Mouse (Mus musculus) kidney, embryonic 16.5 days (tissue): ENCODE data around the gene Mef2d. TPM values are rescaled to one million over a fixed set of nuclear protein-coding genes. Genes with fewer than 3 reads are reported as not detected.

ENCODE experiments used
- ATAC-seq: fragments of 200-750 bp; cut with Nextera tagmentation; 2 replicates; pipeline ENCODE4 v1.8.0; 2017; ENCODE audit warnings: moderate TSS enrichment; ENCODE audit not compliant: low FRiP score, low TSS enrichment
- H3K27ac ChIP-seq: fragments of 300-500 bp; sonication (generic); 2 replicates; pipeline ENCODE4 v1.5.1; 2014; ENCODE audit warnings: low read length
- H3K27me3 ChIP-seq: fragments of 300-500 bp; sonication (generic); 2 replicates; pipeline ENCODE4 v1.6.1; 2014; ENCODE audit warnings: low read length, control low read depth, mixed read lengths; ENCODE audit not compliant: insufficient read depth
- H3K36me3 ChIP-seq: fragments of 300-500 bp; sonication (generic); 2 replicates; pipeline ENCODE4 v1.6.1; 2014; ENCODE audit warnings: low read length, control low read depth, mixed read lengths; ENCODE audit not compliant: insufficient read depth
- H3K4me1 ChIP-seq: fragments of 300-500 bp; sonication (generic); 2 replicates; pipeline ENCODE4 v1.6.1; 2014; ENCODE audit warnings: low read length, control low read depth, mixed read lengths; ENCODE audit not compliant: insufficient read depth
- H3K4me2 ChIP-seq: fragments of 300-500 bp; sonication (generic); replicated peaks from 2 replicates; pipeline ENCODE4 v1.6.1; 2014; ENCODE audit warnings: low read depth, low read length
- H3K4me3 ChIP-seq: fragments of 300-500 bp; sonication (generic); 2 replicates; pipeline ENCODE4 v1.5.1; 2014; ENCODE audit warnings: mild to moderate bottlenecking, low read length
- H3K9ac ChIP-seq: fragments of 300-500 bp; sonication (generic); replicated peaks from 2 replicates; pipeline ENCODE4 v1.6.1; 2014; ENCODE audit warnings: low read length
- H3K9me3 ChIP-seq: fragments of 300-500 bp; sonication (generic); 2 replicates; pipeline ENCODE4 v1.6.1; 2016; ENCODE audit warnings: low read length, control low read depth
- WGBS: fragments of 180-500 bp; shearing (Covaris S2); extraction: QIAGEN DNeasy Blood & Tissue Kit; methylation state at CpG from one replicate; pipeline ENCODE4 v1.1.7; 2014; 5-methylcytosine and 5-hydroxymethylcytosine counted together
- polyA plus RNA-seq: library from polyadenylated mRNA; unstranded; fragments of >200 nt; fragmentation: Nextera tagmentation; extraction: Ambion mirVana; gene quantifications from 2 replicates; pipeline ENCODE4 v1.2.1, GENCODE M21; 2015

Mef2d gene
- 16.9 and 20.2 TPM in 2 replicates for polyA plus RNA-seq

- peak within 1 kb of the TSS; percentile 86 for H3K4me3 ChIP-seq
- H3K27ac ChIP-seq: peak within 1 kb of the TSS; percentile 97
- no peaks in the 10 kb centered on the region for H3K27me3 ChIP-seq
- peak; percentile 86 for ATAC-seq
- H3K9ac ChIP-seq: peak within 1 kb of the TSS; percentile 77
- H3K9me3 ChIP-seq: no peaks in the 10 kb centered on the region
- H3K4me2 ChIP-seq: peak within 1 kb of the TSS; percentile 76
- peaks cover 68% of the 10 kb centered on the region for H3K4me1 ChIP-seq
- WGBS: under 1% methylated on average over 51 of the region's 52 CpGs
- H3K36me3 ChIP-seq: no peaks in the 10 kb centered on the region
Observed at GRCm38 (mm10) chr3:88141787-88142523, at the start of gene Mef2d. Gene Mef2d, plus strand, starts transcription at chr3:88142372.

DNA sequence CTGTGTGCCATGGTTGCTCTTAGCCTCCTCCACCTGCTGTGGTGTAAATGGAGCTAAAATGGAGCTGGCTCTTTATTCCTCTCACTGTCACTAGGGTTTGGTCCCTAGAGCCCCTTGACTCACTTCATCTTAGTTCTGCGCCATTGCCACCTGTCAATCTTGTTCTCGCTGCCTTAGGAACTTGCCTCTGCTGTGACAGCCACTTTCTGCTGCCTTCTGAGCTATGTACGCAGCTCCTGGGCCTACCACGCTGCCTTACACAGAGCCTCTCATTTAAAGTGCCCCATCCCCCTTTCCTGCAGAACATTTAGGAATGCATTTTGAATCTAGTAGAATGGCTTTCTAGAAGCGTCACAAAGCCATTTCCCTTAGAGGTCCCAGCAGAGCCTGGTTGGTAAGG lies 48.0 kb upstream of the Mef2d start:
- H3K4me3 ChIP-seq: no peak overlapping the region
- no peak overlapping the region for H3K9ac ChIP-seq
- no peaks in the 10 kb centered on the region for H3K9me3 ChIP-seq
- 92% methylated on average over 5 of the region's 5 CpGs for WGBS
- peaks cover 77% of the 10 kb centered on the region for H3K36me3 ChIP-seq
- no peak for ATAC-seq
- no peak overlapping the region for H3K27ac ChIP-seq
- no peaks in the 10 kb centered on the region for H3K27me3 ChIP-seq
- no peak overlapping the region for H3K4me2 ChIP-seq
- no peaks in the 10 kb centered on the region for H3K4me1 ChIP-seq

DNA sequence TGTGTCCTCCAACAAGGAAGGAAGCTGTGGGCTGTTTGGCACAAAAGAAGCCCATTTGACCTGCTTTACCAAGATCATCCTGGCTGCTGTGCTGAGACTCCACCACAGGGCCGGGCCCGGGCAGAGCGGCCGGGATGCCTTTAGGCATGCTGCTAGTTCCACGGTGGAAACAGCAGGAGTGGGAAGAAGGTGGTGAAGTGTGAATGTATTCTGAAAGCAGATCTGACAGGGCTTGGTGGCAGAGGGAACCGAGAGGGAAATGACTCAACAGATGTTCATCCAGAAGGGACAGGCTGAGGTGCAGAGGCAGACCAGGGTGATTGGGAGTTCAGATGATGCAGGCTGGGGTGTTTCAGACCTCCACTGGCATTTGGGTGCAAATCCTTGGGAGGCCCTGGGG lies 44.5 kb upstream of the Mef2d start:
- Histone ChIP-seq H3K36me3 (peaks cover 68% of the 10 kb centered on the region), H3K27ac (no peak overlapping the region), H3K9me3 (no peaks in the 10 kb centered on the region), H3K4me2 (no peak overlapping the region), H3K4me3 (no peak overlapping the region), H3K4me1 (no peaks in the 10 kb centered on the region), H3K27me3 (no peaks in the 10 kb centered on the region), H3K9ac (no peak overlapping the region)
- no peak for ATAC-seq
- 89% methylated on average over 6 of the region's 6 CpGs for WGBS

DNA sequence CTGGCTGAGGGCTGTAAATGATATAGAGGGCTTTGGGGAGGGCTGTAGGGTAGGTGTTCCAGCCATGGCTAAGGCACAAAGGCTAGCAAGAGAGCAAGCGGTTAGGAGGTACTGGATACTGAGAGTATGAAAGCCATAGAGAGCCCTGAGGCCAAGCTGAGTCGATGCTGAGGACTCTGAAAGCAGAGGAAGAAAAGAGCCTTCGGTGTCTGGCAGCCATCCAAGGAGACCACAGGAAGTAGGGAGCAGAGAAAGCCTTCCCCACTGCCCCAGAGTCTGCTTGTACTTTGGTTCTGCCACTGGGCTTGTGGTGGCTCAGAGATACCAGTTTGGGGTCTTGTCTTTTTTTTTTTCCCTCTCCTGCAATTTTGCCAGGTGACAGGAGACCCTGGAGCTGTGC lies 41.9 kb upstream of the Mef2d start:
- Histone ChIP-seq H3K9me3 (no peaks in the 10 kb centered on the region), H3K4me2 (no peak overlapping the region), H3K4me1 (no peaks in the 10 kb centered on the region), H3K36me3 (peaks cover 59% of the 10 kb centered on the region), H3K27me3 (no peaks in the 10 kb centered on the region), H3K4me3 (no peak overlapping the region), H3K27ac (no peak overlapping the region), H3K9ac (no peak overlapping the region)
- ATAC-seq: no peak
- 74% methylated on average over 3 of the region's 3 CpGs for WGBS

GRCm38 (mm10) chr3:88101736-88102135 lies 40.4 kb upstream of the Mef2d start:
- ATAC-seq: no peak
- Histone ChIP-seq H3K4me1 (no peaks in the 10 kb centered on the region), H3K27ac (no peak overlapping the region), H3K4me2 (no peak overlapping the region), H3K9me3 (no peaks in the 10 kb centered on the region), H3K9ac (no peak overlapping the region), H3K27me3 (no peaks in the 10 kb centered on the region), H3K36me3 (peaks cover 60% of the 10 kb centered on the region), H3K4me3 (no peak overlapping the region)
- WGBS: 93% methylated on average over 7 of the region's 7 CpGs

DNA sequence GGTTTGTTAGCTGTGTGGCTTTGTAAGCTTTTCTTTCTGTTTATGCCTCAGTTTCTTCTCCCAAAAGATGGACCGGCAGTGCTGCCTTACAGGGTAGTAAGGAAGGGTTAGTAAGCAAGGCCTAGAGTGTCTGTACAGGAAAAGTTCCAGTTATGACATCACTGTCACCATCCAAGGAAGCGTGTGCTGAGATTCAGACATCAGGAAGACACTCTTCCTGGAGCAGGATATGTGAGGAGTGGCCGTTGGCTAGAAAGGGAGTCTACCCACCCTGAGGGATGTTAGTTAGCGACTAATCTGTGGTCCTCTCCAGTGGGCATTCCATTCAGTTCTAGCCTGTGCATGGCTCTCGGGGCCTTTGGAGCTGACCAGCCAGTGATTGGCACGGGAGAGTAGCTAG lies 40.0 kb upstream of the Mef2d start:
- peak overlapping the region; percentile 58 for H3K27ac ChIP-seq
- H3K36me3 ChIP-seq: peaks cover 57% of the 10 kb centered on the region
- WGBS: 79% methylated on average over 6 of the region's 6 CpGs

DNA sequence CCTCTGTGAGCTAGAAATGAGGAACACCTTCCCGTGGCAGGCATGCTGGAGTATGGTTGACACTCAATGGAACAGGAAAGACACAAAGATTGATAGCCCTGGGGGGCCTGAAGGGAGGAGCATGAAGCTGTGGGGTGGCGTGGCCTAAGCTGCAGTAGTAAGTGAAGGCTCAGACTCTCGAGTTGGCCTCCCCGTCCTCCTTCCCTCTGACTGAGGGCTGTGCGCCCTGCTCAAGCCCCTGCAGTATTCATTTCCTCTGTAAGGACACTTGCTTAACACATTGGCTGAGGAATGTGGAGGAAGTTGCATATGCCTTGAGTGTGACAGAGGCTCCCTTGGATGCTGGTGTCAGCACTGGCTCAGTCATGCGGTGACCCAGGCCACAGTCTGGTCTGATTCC lies 39.6 kb upstream of the Mef2d start:
- Histone ChIP-seq H3K4me1 (no peaks in the 10 kb centered on the region), H3K4me3 (no peak overlapping the region), H3K27me3 (no peaks in the 10 kb centered on the region), H3K9me3 (no peaks in the 10 kb centered on the region), H3K9ac (no peak overlapping the region), H3K4me2 (no peak overlapping the region), H3K36me3 (peaks cover 59% of the 10 kb centered on the region), H3K27ac (peak overlapping the region; percentile 58)
- 62% methylated on average over 6 of the region's 6 CpGs for WGBS
- no peak for ATAC-seq

More for the DNA sequence above, 40.0 kb upstream of the Mef2d start:
- ATAC-seq: no peak
- Histone ChIP-seq H3K4me3 (no peak overlapping the region), H3K4me1 (no peaks in the 10 kb centered on the region), H3K9me3 (no peaks in the 10 kb centered on the region), H3K27me3 (no peaks in the 10 kb centered on the region), H3K4me2 (no peak overlapping the region), H3K9ac (no peak overlapping the region)

DNA sequence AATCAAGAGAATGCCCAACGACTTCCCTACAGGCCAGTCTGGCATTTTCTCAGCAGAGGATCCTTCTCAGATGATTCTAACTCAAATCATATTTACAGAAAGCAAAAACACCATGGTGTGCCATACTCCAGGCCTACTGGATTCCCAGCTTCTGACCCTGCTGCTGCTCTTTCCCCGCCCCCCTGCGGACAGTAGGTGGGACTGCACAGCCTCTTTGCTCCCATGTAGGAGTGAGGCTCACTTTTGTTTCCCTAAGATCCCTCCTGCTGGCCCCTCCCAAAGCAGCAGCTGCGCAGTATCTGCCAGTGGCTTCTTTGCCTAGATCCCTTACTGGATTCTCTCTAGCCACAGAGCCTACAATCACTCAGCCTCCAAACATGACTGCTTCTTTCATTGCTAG lies 36.0 kb upstream of the Mef2d start:
- no peaks in the 10 kb centered on the region for H3K9me3 ChIP-seq
- no peak overlapping the region for H3K9ac ChIP-seq
- WGBS: 91% methylated on average over 4 of the region's 4 CpGs

GRCm38 (mm10) chr3:88109126-88109525 lies 33.0 kb upstream of the Mef2d start:
- ATAC-seq: no peak
- H3K9me3 ChIP-seq: no peaks in the 10 kb centered on the region
- no peaks in the 10 kb centered on the region for H3K27me3 ChIP-seq
- H3K4me2 ChIP-seq: no peak overlapping the region
- H3K27ac ChIP-seq: no peak overlapping the region
- 90% methylated on average over 6 of the region's 6 CpGs for WGBS
- no peak overlapping the region for H3K9ac ChIP-seq
- H3K4me1 ChIP-seq: no peaks in the 10 kb centered on the region
- H3K36me3 ChIP-seq: peaks cover 64% of the 10 kb centered on the region
- no peak overlapping the region for H3K4me3 ChIP-seq

More for the DNA sequence above, 36.0 kb upstream of the Mef2d start:
- no peak for ATAC-seq
- Histone ChIP-seq H3K4me3 (no peak overlapping the region), H3K27ac (no peak overlapping the region), H3K27me3 (no peaks in the 10 kb centered on the region), H3K4me2 (no peak overlapping the region), H3K36me3 (peaks cover 66% of the 10 kb centered on the region), H3K4me1 (no peaks in the 10 kb centered on the region)

GRCm38 (mm10) chr3:88114396-88114795 lies 27.8 kb upstream of the Mef2d start:
- Histone ChIP-seq H3K36me3 (peaks cover 79% of the 10 kb centered on the region), H3K27me3 (no peaks in the 10 kb centered on the region), H3K4me3 (no peak overlapping the region), H3K9ac (no peak overlapping the region), H3K4me2 (no peak overlapping the region), H3K4me1 (no peaks in the 10 kb centered on the region), H3K9me3 (no peaks in the 10 kb centered on the region), H3K27ac (no peak overlapping the region)
- WGBS: 94% methylated on average over 12 of the region's 12 CpGs
- no peak for ATAC-seq
